Mouse (Mus musculus) left cerebral cortex, postnatal 4 days (tissue): ENCODE data around the gene Hes1. TPM values are rescaled to one million over a fixed set of nuclear protein-coding genes. Genes with fewer than 3 reads are reported as not detected.

Source experiments
- DNase-seq: peaks from one replicate; pipeline ENCODE4 v3.0.0-alpha.2; 2022
- intact Hi-C: fragments of 180-260 bp; cut with DNase I; formaldehyde crosslinking; loops from one replicate; pipeline ENCODE4 v1.15.1; 2025
- total RNA-seq, 2 experiments: library from RNA; stranded (reverse); gene quantifications; 2 replicates each; pipeline ENCODE4 v1.2.3; 2021

Gene Hes1
- total RNA-seq, 2 experiments from 2014 or later, result 15.9 to 19.1 TPM

- DNase-seq, result no peak
- intact Hi-C loops, result no loop called here
Observed at GRCm38 (mm10) chr16:30110466-30110865, 46.3 kb downstream of the Hes1 start.

- intact Hi-C loops, result no loop called here
- no peak for DNase-seq
Observed at GRCm38 (mm10) chr16:30111069-30111468, 46.9 kb downstream of the Hes1 start.

- intact Hi-C loops, result no loop called here
- no peak for DNase-seq
Observed at GRCm38 (mm10) chr16:30111566-30111965, 47.4 kb downstream of the Hes1 start.

- intact Hi-C loops, result no loop called here
- no peak for DNase-seq
Observed at GRCm38 (mm10) chr16:30113170-30113569, 49.0 kb downstream of the Hes1 start.

- intact Hi-C loops, result no loop called here
- no peak for DNase-seq
Observed at GRCm38 (mm10) chr16:30113800-30114199, 49.6 kb downstream of the Hes1 start.

GRCm38 (mm10) chr16:30114451-30114850, 50.3 kb downstream of the Hes1 start:
- DNase-seq, result no peak
- intact Hi-C loops, result no loop called here

Other genes starting within 250 kb of the Hes1 start
- gene Cpn2, start 203.1 kb downstream of the Hes1 start, total RNA-seq, result not detected
- under 1 TPM in 1 of 2 experiments, not detected in 1; 0.12 TPM for gene Lrrc15, start 218.9 kb downstream of the Hes1 start, total RNA-seq
- under 1 TPM; 0.30 to 0.62 TPM for gene Gp5, start 246.4 kb downstream of the Hes1 start, total RNA-seq